Mouse (Mus musculus): ENCODE results near the gene Rab25.

The Rab25 gene

DNA sequence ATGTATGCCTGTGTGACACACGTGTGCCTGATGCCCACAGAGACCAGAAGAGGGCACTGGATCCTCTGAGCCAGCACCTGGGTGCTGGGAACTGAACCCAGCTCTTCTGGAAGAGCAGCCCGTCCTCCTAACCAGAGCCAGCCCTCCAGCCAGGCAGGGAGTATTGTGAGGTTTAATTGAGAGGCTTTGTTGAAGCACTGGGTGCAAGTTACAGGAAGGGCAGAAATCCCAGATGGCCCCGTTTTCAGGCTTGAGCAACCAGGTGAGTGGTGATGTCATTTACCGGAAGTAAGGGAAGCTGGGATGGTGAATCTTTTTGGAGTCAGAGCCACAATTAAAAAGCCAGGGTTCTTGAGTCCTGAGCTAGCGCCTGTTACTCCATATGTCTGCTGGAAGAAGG lies 23.1 kb downstream of the Rab25 start:
- DNase-seq (ENCODE audit: low spot score) = no peak

DNA sequence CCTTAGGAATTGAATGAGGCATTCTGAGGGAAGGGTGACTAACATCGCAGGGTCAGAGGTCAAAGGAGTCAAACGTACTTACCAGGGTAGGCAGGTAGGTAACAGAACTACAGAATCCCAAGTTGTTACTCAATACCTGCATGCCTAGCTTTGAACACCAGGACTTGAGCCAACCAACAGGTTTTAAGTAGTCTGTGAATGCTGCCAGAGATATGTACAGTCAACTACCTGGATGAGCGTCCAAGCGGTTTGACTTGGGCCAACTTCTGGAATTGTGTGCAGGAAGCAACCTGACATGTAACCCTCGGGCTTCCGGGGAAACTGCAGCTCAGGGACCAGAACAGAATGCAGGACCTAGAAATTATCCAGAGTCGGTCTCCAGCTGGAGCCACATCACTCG lies 25.1 kb downstream of the Rab25 start:
- DNase-seq (ENCODE audit: low spot score) = no peak

DNA sequence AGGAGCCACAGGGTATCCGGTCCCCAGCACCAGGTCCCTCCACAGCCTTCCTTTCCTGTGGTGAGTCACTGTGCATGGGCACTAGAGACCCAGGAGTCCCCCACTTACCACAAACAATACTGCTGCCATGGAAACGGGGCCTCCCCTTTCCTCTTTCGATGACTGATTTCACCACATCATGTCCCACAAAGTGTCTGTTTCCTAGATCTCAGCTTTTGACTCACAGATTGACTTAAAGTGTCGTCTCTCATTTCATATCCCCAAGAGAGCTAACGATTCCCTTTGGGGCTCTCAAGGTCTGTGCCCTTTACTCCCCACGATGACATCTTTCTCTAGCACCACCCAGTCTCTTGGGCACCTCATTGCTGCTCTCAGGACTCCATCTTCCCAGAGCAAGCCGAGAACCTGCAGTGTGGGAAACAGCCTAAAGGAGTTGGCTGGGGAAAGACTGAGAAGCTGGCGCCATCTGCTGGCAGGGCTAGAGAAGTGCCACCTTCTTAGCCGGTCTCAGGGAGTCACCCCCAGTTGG lies 26.2 kb downstream of the Rab25 start:
- no peak for DNase-seq (ENCODE audit: low spot score)

DNA sequence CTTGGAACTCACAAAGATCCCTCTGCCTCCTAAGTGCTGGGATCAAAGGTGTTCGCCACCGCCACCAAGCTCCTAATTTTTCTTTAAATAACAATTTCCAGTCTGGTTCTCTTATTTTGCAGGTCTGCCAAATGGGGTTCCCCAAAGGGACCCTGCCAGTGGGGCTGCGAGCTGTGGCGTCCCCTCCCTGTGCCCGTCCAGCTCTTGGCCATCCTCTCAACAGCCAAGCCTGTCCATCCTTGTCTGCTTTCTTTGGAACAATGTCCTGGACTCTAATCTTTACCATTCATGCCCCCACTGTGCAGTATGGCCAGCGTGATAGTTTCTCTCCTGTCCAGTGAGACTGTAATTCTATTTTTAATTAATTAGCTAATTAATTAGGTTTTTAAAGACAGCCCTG lies 26.9 kb downstream of the Rab25 start:
- DNase-seq (ENCODE audit: low spot score) = no peak

DNA sequence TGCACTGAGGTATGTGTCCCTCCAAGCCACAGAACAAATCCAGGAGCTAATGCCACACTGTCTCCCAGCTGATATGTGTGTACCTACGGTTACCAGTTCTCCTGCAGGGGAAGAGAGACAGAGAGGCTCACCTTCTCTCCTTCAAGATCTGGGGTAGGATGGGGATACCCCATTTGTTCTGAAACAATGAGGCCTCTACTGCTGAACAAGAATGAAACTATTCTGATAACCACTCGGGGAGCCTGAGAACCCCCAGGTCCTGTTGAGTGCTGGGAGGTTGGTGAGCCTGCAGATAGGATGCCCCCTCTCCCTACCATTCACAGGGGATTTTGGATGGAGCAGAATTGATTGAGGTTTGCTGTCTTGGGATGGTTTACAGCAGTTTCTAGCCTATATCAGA lies 28.0 kb downstream of the Rab25 start:
- no peak for DNase-seq (ENCODE audit: low spot score)

DNA sequence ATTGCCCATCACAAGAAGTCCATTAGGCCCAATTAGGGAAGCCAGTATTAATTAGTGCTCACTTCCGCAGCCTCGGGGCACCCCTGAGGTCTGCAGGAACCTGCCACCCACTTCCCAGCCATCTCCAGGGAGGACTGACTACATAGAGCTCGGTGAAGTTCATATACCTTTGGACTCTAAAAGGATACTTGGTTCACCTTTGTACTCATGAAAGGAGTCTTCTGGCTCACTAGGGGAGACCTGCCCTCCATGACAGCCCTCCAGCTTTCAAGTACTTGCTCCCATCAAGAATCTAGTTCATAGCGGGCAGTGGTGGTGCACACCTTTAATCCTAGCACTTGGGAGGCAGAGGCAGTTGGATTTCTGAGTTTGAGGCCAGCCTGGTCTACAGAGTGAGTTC lies 29.7 kb downstream of the Rab25 start:
- DNase-seq (ENCODE audit: low spot score) = no peak

DNA sequence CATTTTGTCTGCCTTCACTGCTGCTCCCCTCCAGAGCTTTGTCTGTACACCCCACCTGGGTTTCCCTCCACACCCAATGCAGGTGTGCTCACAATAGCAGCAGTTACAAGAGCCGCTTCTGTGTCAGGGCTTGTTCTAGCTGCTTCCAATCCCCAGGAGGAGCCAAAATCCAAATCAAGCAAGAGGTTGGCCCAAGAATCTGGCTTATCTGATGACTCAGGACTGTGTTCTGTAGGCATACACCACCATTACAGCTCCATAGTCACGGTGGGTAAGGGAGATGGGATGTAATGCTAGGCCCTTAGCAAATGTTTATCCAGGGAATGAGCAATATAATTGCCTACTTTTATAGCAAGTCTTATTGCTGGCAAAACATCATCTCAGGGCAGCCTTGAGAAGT lies 31.7 kb downstream of the Rab25 start:
- no peak for DNase-seq (ENCODE audit: low spot score)

DNA sequence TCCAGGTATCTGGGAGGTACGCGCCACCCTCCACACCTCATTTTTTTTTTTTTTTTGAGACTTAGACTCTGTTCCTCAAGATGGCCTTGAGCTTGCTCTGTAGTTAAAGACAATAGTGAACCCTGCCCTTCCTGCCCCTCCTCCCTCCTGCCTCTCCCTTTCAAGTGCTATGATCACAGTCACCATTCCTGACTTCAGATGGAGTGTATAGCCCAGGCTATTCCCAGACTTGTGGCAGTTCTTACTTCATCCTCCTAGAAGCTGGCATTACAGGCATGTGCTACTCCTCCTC lies 33.1 kb downstream of the Rab25 start:
- no peak for DNase-seq (ENCODE audit: low spot score)

DNA sequence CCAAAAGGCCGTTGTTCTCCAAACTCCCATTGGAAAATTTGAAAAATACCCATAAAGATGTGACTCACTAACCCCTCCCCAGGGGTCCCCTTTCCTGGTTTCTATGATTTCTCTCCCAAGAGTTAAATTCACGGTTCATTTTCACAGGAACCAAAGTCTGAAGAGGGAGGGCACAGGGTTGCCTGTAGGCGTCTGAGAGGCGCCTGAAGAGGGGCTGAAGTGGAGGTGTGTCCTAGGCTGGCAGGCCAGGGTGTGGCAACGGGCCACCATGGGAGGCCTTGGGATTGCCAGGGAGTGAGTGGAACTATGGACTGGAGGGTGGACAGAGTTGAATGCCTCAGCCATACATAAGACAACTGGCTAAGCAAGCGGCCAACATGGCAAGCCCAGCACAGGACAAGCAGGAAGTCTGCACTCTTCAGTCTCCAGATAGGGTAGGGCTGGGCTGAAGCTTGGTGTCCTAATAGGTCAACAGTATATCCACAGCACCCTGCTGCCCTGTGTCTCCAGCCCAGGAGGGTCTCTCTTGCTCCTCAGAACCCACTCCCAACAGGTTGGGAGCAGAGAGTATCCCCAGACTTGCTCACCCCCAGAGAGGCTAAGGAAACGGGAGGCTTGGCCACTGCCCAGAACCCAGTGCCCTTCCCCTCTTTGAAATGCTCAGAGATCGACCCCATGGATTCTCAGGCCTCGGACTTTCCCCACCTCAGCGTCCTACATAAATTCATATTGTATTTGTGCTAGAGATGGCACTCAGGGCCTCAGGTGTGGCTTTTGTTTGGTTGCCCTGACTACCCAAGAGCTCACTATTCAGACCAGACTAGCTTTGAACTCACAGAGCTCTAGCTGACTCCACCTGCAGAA lies 33.6 kb downstream of the Rab25 start:
- no peak for DNase-seq (ENCODE audit: low spot score)

DNA sequence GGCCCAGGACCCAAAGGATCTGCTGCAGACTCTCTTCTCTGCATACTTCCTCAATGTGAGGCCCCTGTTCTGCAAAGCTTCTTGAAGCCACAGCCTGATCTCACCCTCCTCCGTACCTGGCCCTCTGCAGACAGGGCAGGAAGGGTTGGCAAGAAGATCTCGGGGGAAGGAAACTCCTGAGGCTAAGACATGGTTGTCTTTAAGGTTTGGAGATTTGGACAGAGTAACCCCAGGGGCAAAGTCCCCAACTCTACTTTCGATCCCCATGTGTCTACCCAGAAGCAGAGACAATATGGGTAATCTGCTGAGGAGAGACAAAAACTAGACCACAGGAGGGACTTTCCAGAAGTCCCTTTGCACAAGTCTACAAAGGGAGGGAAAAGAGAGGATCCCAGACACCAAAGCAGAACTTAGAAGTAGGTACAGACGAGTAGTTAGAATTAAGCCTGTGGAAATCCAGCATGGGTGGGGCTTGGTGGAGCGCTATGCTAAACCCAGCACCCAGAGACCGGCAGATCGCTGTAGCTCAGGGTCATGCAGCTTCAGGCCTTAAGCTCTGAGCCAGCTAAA lies 34.5 kb downstream of the Rab25 start:
- no peak for DNase-seq (ENCODE audit: low spot score)

DNA sequence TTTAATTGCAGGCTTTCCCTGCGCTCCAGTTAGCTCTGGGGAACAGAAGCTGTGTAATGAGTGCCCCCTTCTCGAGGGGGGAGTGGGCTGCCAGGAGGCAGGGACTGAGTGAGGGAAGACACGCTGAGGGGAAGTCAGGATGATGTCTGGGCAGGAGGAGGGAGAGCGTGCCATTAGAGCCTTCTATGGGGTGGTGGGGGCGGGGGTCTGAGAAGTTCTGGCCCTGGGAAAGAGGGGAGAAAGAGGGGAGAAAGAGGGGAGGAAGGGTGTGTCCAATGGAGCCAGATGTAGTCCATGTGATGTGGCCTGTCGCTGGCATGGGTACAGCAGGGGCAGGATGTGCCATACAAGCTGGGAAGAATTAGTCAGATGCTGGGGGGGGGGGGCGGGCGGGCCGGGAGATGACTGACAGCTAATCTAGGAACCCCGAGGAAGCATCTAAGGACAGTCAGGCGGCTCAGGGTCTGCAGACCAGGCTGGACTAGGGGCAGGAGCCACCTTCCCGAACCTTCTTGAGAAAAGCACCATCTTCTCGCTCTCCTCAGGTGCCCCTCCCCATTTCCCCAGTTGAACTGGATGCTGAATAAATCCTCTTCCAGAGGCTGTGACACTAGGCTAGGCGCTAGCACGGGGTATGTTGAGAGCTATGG lies 35.1 kb downstream of the Rab25 start:
- no peak for DNase-seq (ENCODE audit: low spot score)

DNA sequence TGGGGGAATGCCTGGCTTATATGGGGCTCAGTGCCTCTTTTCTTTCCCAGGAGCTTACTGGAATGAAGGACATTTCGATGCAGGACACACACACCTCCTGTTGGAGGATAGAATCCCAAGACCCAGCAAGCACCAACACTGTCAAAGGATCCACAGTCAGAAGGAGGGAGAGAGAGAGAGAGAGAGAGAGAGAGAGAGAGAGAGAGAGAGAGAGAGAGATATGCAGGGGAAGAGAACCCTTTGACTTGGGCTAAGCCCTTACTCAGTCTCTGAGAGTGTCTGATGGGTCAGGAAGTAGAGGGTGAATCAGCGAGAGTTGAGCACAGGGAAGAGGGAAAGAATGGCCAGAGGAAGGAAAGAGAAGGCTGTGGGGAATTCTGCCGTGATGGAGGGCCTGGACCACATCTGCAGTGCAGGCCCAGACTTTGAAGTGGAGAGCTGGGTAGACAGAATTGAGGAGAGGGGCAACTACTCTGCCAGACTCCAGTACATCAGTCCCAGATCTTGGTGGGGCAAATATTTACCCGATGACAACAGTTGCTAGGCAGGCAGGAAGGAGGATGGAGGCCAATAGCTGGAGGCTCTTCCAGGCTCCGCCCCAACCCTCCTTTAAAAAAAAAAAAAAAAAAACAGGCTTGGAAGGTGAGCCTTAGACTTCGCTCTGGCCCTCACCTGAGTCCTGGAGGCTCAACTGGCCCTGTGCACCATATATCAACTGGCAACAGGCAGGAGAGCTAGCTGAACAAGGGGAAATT lies 35.8 kb downstream of the Rab25 start:
- DNase-seq (ENCODE audit: low spot score) = no peak

DNA sequence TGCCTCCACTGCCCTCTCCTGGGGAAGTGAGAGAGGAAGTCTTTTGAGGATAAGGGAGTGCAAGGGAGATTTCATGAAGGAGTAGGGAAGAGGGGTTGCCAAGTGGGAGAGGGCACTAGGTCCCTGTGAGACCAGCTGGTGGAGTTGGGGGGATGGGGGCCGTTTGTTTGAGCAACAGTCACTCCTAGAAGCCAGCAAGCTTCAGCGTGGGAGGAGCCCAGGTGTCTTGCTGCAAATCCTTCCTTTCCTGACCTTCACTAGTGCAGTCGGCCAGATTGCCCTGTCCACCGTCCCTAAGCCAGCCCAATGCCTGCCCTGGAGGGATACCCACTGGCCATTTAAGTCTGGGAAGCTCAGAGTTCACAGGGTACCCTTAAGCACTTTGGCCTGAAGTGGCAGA lies 36.5 kb downstream of the Rab25 start:
- DNase-seq (ENCODE audit: low spot score) = no peak

DNA sequence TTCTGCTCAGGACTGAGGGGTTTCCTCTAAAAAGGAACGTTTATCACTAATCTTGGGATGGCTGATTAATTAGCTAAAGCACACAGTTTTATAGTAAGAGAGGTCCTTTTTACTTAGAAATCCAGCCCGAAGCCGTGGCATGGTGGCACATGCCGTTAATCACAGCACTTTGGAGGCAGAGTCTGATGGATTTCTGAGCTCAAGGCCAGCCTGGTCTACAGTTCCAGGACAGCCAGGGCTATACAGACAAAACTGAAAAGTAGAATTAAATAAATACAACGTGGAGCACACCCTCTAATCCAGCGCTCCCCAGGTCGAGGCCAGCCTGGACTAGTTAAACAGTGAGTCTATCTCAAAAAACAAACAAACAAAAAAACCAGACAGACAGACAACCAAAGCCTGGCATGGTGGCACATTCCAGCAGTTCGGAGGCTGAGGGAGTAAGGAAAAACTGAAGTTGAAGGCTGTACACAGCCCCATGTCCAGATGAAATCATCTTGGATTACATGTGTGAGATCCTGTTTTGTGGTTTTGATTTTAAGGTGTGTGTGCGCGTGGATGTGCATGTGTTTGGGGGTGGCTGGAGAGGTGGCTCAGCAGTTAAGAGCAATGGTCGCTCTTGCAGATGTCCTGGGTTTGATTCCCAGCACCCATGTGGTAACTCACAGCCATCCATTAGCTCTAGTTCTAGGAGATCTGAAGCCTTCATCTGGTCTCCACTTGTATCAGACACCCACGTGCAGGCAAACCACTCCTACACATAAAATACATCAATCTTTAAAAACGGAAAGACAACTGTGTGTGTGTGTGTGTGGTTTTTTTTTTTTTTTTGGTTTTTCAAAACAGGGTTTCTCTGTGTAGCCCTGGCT lies 37.4 kb downstream of the Rab25 start:
- no peak for DNase-seq (ENCODE audit: low spot score)

DNA sequence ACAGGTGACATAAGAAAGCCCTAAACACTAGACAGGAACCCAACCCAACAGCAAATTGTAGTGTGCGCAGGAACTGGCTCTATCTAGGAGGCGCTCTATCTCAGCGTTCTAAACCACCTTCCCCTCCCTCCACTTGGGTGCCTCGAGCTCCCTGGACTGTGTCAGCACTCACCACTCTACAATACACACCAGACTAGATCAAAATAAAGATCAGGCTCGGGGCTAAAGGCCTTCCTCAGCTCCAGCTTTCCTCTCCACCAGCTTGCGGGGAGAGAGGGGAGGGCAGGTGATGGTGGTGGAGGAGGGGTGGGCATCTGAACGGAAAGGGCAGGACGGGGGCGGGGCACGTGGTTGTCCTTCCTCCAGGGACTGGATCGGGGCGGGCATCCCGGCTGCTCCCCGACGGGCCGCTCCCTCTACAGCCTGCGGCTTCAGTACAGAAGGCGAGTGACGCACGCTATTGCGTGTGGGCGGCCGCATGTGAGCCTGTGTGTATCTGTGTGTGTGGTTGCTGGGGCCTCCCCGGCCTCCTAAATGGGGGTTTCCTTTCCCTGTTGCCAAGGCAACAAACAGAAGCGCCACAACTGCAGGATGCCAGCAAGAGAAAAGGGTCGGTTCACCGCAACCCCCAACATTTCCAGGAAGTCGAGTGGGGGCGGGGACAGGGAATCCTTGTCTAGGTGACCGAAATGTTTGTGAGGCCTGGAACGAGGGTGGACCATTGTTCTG lies 38.2 kb downstream of the Rab25 start, which contains the start of gene Lmna:
TSS of gene Lmna (minus strand) at position 265 of the 729 bp plus-strand sequence.
- peak; percentile 95 for DNase-seq (ENCODE audit: low spot score)

DNA sequence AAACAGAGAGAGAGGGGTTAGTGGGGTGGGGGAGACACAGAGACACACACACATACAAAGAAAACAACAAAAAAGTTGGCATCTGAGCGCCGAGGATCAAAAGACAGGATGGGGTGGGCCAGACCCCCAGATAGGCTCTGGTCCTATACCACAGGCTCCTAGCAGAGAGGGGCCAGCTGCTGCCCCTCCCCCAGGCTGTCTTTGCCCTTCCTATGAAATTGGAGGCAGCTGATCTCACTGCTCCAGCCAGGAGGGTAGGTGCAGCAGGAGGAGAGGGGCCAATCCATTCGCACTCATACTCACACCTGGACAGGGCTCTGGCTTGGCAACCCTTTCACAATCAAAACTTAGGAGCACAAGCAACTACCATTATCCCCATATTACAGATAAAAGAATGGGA lies 38.9 kb downstream of the Rab25 start:
- DNase-seq (ENCODE audit: low spot score) = no peak

DNA sequence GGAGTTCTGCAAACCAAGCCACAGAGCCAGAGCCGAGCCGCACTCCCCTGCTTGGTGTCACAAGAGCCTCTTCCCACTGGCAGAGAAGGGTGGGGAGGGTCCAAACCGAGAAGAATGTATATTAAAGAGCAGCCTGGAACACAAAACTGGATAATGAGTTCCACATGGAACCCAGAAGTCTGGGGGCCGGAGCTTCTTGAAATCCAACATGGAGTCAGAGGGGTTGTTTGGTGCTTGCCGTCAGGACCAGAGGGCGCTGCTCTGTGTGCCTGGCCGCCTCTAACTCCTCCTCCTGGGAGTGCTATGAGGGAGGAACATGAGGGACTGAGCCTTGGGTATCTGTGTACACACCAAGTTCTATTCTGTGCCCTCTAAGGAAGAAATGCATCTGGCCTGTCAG lies 42.3 kb downstream of the Rab25 start:
- DNase-seq (ENCODE audit: low spot score) = no peak

DNA sequence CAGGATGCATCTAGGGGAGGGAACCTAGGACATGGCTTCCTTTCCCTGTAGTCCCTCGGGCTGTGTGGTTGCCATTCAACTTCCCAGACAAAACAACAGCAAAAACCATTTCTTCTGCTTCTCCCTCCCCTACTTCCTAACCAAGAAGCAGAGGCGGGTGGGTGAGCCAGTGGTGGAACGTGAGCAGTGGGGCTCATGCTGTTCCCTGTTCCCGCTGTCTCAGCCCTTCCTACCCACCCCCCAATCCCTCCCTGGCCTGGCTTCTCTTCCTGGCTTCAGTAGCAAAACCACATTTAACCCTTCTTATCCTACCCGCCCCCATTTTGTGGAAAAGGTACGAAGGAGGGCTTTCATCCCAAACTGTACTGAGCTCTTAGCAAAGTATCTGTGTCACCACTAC lies 43.0 kb downstream of the Rab25 start:
- no peak for DNase-seq (ENCODE audit: low spot score)

DNA sequence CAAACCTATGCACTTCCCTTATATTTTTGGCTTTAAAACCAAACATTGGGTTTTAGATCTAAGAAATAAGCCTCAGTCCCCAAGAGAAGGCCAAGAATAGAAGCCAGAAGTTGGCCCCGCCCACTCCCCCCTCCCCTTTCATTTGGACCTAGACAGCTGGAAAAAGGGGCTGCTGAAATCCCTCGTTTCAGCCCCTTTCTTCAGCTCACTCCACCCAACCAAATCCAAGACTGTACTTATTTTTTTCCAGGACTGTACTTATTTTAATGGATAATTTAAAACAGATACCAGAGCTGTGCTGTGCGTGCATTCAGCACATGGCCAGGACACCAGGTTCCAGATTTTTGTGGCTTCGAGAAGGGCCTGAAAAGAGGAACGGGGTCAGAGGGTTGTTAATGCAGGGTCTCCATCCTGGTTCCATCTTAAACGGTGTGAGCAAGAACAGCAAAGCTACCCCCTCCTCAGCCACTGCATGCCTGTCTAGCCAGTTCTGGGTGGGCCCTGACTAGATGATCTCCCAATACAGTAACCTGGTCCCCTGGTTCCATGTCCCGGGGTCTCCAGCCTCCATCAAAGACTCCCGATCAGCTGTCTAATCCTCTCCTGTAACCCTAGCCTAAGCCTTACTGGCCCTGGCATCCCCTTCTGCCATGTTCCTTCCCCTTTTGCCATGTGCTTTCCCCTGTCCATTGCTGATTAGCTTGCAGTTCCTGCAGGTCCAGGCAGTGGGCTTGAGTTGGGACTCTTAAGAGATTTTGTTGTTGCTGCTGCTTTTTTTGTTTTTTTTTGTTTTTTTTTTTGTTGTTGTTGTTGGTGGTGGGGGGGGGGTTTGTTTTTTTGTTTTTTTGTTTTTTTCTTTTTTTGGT lies 44.0 kb downstream of the Rab25 start:
- no peak for DNase-seq (ENCODE audit: low spot score)

DNA sequence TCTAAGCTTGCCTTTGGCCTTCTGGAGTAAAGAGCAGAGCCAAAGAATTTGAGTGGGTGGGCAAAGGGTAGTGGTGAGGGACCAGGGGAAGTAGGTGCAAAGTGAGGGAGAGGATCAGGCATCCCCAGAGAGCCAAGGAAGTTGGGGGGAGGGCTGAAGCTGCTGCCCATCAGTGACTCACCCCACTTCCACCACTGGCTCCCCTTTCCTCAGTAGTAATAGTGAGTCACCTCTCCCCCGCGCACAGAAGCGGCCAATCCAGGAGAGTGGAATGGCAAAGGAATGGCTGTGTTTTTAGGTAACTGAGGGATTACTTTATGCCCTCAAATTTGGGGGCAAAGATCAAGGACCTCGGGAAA lies 44.6 kb downstream of the Rab25 start:
- no peak for DNase-seq (ENCODE audit: low spot score)
